Mouse (Mus musculus): ENCODE data around the gene Cbx7. TPM values are rescaled to one million over a fixed set of nuclear protein-coding genes. Genes with fewer than 3 reads are reported as not detected.
"Not testable (repeated sequence)": the region's sequence is repeated elsewhere in the genome, so short reads cannot be mapped to it uniquely, and the experiment has no call there.

Gene Cbx7
- polyA plus RNA-seq, 1 experiment from 2014 or later: 4.0 TPM

GRCm38 (mm10) chr15:79896080-79896725 lies 74.7 kb downstream of the Cbx7 start:
- ATAC-seq: no peak
- no peaks in the 10 kb centered on the region for H3K36me3 ChIP-seq (ENCODE audit: control insufficient read depth, insufficient read depth)
- H3K9me3 ChIP-seq (ENCODE audit: control insufficient read depth, low read length): no peaks in the 10 kb centered on the region
- H3K27ac ChIP-seq (ENCODE audit: low read length): no peak overlapping the region
- 0 out of 2 replicates have a peak, but pooled peaks cover 4% of the 10 kb centered on the region for H3K27me3 ChIP-seq (replicated peaks; ENCODE audit: control insufficient read depth, insufficient read depth, low read length)
- H3K4me1 ChIP-seq (replicated peaks; ENCODE audit: control insufficient read depth, insufficient read depth, low read length): peaks cover 9% of the 10 kb centered on the region
- WGBS: 88% methylated on average over 9 of the region's 9 CpGs
- no peak overlapping the region for H3K9ac ChIP-seq (replicated peaks; ENCODE audit: low read depth, low read length)
- no peak overlapping the region for H3K4me2 ChIP-seq (ENCODE audit: low read length)
- no peak overlapping the region for H3K4me3 ChIP-seq (replicated peaks; ENCODE audit: low read length)

- not testable (repeated sequence) for H3K27me3 ChIP-seq (replicated peaks; ENCODE audit: control insufficient read depth, insufficient read depth, low read length); H3K27ac ChIP-seq (ENCODE audit: low read length); H3K4me2 ChIP-seq (ENCODE audit: low read length); H3K9me3 ChIP-seq (ENCODE audit: control insufficient read depth, low read length); H3K4me1 ChIP-seq (replicated peaks; ENCODE audit: control insufficient read depth, insufficient read depth, low read length); H3K4me3 ChIP-seq (replicated peaks; ENCODE audit: low read length); H3K9ac ChIP-seq (replicated peaks; ENCODE audit: low read depth, low read length); ATAC-seq; H3K36me3 ChIP-seq (ENCODE audit: control insufficient read depth, insufficient read depth)
- 92% methylated on average over 10 of the region's 23 CpGs for WGBS
These were observed 75.5 kb downstream of the Cbx7 start for GRCm38 (mm10) chr15:79895221-79896079.

- H3K9ac ChIP-seq (replicated peaks; ENCODE audit: low read depth, low read length): no peak overlapping the region
- no peak overlapping the region for H3K27ac ChIP-seq (ENCODE audit: low read length)
- no peak overlapping the region for H3K4me2 ChIP-seq (ENCODE audit: low read length)
- no peaks in the 10 kb centered on the region for H3K36me3 ChIP-seq (ENCODE audit: control insufficient read depth, insufficient read depth)
- no peak overlapping the region for H3K4me3 ChIP-seq (replicated peaks; ENCODE audit: low read length)
- WGBS: 84% methylated on average over 4 of the region's 4 CpGs
- H3K27me3 ChIP-seq (replicated peaks; ENCODE audit: control insufficient read depth, insufficient read depth, low read length): 0 out of 2 replicates have a peak, but pooled peaks cover 4% of the 10 kb centered on the region
- no peaks in the 10 kb centered on the region for H3K9me3 ChIP-seq (ENCODE audit: control insufficient read depth, low read length)
- H3K4me1 ChIP-seq (replicated peaks; ENCODE audit: control insufficient read depth, insufficient read depth, low read length): peaks cover 9% of the 10 kb centered on the region
- ATAC-seq: no peak
These were observed 76.6 kb downstream of the Cbx7 start for GRCm38 (mm10) chr15:79894343-79894742.

GRCm38 (mm10) chr15:79893824-79894123 lies 77.1 kb downstream of the Cbx7 start:
- Histone ChIP-seq H3K27ac (ENCODE audit: low read length) (no peak overlapping the region), H3K36me3 (ENCODE audit: control insufficient read depth, insufficient read depth) (no peaks in the 10 kb centered on the region), H3K4me2 (ENCODE audit: low read length) (no peak overlapping the region), H3K9me3 (ENCODE audit: control insufficient read depth, low read length) (no peaks in the 10 kb centered on the region), H3K4me1 (replicated peaks; ENCODE audit: control insufficient read depth, insufficient read depth, low read length) (peaks cover 9% of the 10 kb centered on the region), H3K27me3 (replicated peaks; ENCODE audit: control insufficient read depth, insufficient read depth, low read length) (0 out of 2 replicates have a peak, but pooled peaks cover 4% of the 10 kb centered on the region), H3K4me3 (replicated peaks; ENCODE audit: low read length) (no peak overlapping the region), H3K9ac (replicated peaks; ENCODE audit: low read depth, low read length) (no peak overlapping the region)
- ATAC-seq: no peak
- WGBS: 87% methylated on average over 3 of the region's 3 CpGs

GRCm38 (mm10) chr15:79892995-79893823 lies 77.7 kb downstream of the Cbx7 start:
- no peaks in the 10 kb centered on the region for H3K36me3 ChIP-seq (ENCODE audit: control insufficient read depth, insufficient read depth)
- WGBS: 85% methylated on average over 15 of the region's 15 CpGs
- H3K4me3 ChIP-seq (replicated peaks; ENCODE audit: low read length): no peak overlapping the region
- H3K4me2 ChIP-seq (ENCODE audit: low read length): no peak overlapping the region
- no peak for ATAC-seq
- no peak overlapping the region for H3K9ac ChIP-seq (replicated peaks; ENCODE audit: low read depth, low read length)
- no peaks in the 10 kb centered on the region for H3K9me3 ChIP-seq (ENCODE audit: control insufficient read depth, low read length)
- H3K27ac ChIP-seq (ENCODE audit: low read length): no peak overlapping the region
- 0 out of 2 replicates have a peak, but pooled peaks cover 4% of the 10 kb centered on the region for H3K27me3 ChIP-seq (replicated peaks; ENCODE audit: control insufficient read depth, insufficient read depth, low read length)
- H3K4me1 ChIP-seq (replicated peaks; ENCODE audit: control insufficient read depth, insufficient read depth, low read length): peaks cover 9% of the 10 kb centered on the region

GRCm38 (mm10) chr15:79892213-79892541 lies 78.7 kb downstream of the Cbx7 start:
- peak overlapping the region; percentile 52 for H3K4me2 ChIP-seq (ENCODE audit: low read length)
- no peaks in the 10 kb centered on the region for H3K9me3 ChIP-seq (ENCODE audit: control insufficient read depth, low read length)
- H3K4me1 ChIP-seq (replicated peaks; ENCODE audit: control insufficient read depth, insufficient read depth, low read length): peaks cover 9% of the 10 kb centered on the region
- 0 out of 2 replicates have a peak, but pooled peaks cover 4% of the 10 kb centered on the region for H3K27me3 ChIP-seq (replicated peaks; ENCODE audit: control insufficient read depth, insufficient read depth, low read length)
- 2% methylated on average over 12 of the region's 12 CpGs for WGBS
- H3K36me3 ChIP-seq (ENCODE audit: control insufficient read depth, insufficient read depth): no peaks in the 10 kb centered on the region
- peak; percentile 91 for ATAC-seq
- no peak overlapping the region for H3K27ac ChIP-seq (ENCODE audit: low read length)
- peak overlapping the region; percentile 44 for H3K4me3 ChIP-seq (replicated peaks; ENCODE audit: low read length)
- H3K9ac ChIP-seq (replicated peaks; ENCODE audit: low read depth, low read length): peak overlapping the region; percentile 54

GRCm38 (mm10) chr15:79891436-79892212 lies 79.3 kb downstream of the Cbx7 start, which contains the start of gene Apobec3:
Apobec3 (plus strand) TSS chr15:79891659.
- Histone ChIP-seq H3K27me3 (replicated peaks; ENCODE audit: control insufficient read depth, insufficient read depth, low read length) (0 out of 2 replicates have a peak, but pooled peaks cover 4% of the 10 kb centered on the region), H3K4me3 (replicated peaks; ENCODE audit: low read length) (peak within 1 kb of the TSS; percentile 44), H3K9ac (replicated peaks; ENCODE audit: low read depth, low read length) (peak within 1 kb of the TSS; percentile 54), H3K4me2 (ENCODE audit: low read length) (peak within 1 kb of the TSS; percentile 52), H3K4me1 (replicated peaks; ENCODE audit: control insufficient read depth, insufficient read depth, low read length) (peaks cover 9% of the 10 kb centered on the region), H3K27ac (ENCODE audit: low read length) (no peak within 1 kb of the TSS), H3K36me3 (ENCODE audit: control insufficient read depth, insufficient read depth) (no peaks in the 10 kb centered on the region), H3K9me3 (ENCODE audit: control insufficient read depth, low read length) (no peaks in the 10 kb centered on the region)
- WGBS: 2% methylated on average over 20 of the region's 20 CpGs
- ATAC-seq: peak; percentile 57

- H3K36me3 ChIP-seq (ENCODE audit: control insufficient read depth, insufficient read depth): no peaks in the 10 kb centered on the region
- H3K4me3 ChIP-seq (replicated peaks; ENCODE audit: low read length): no peak overlapping the region
- H3K4me2 ChIP-seq (ENCODE audit: low read length): no peak overlapping the region
- 70% methylated on average over 5 of the region's 5 CpGs for WGBS
- no peaks in the 10 kb centered on the region for H3K9me3 ChIP-seq (ENCODE audit: control insufficient read depth, low read length)
- ATAC-seq: no peak
- no peaks in the 10 kb centered on the region; the same call in 1 of the 2 replicates for H3K27me3 ChIP-seq (replicated peaks; ENCODE audit: control insufficient read depth, insufficient read depth, low read length)
- H3K9ac ChIP-seq (replicated peaks; ENCODE audit: low read depth, low read length): no peak overlapping the region
- H3K4me1 ChIP-seq (replicated peaks; ENCODE audit: control insufficient read depth, insufficient read depth, low read length): peaks cover 4% of the 10 kb centered on the region; the same call in 1 of the 2 replicates
- no peak overlapping the region for H3K27ac ChIP-seq (ENCODE audit: low read length)
These were observed 86.1 kb downstream of the Cbx7 start for GRCm38 (mm10) chr15:79884820-79885219.
